Mouse (Mus musculus) layer of hippocampus, adult 6 months (tissue): ENCODE results near the gene Tcl1b3. TPM values are rescaled to one million over a fixed set of nuclear protein-coding genes. Genes with fewer than 3 reads are reported as not detected.

Experiments
- long read RNA-seq, 2 experiments: library from polyadenylated mRNA; unstranded; transcript quantifications; one replicate each; pipeline ENCODE4 v2.0.0; 2019 to 2020
- polyA plus RNA-seq: library from polyadenylated mRNA; unstranded; fragments of <200 nt; fragmentation: Nextera tagmentation; gene quantifications from 2 replicates; pipeline ENCODE4 v1.2.3, GENCODE M21; 2021

Tcl1b3 gene
- not detected in 2 replicates for polyA plus RNA-seq
- long read RNA-seq, experiment 1: 0 reads
- long read RNA-seq, experiment 2: 0 reads

GRCm38 (mm10) chr12:105190743-105191142 is at the start of gene Tcl1b3:
Tcl1b3 (plus strand) TSS chr12:105191043.

GRCm38 (mm10) chr12:105145714-105146113 is 45.1 kb upstream of the Tcl1b3 start, which contains the start of gene Tcl1b2:
Tcl1b2 (plus strand) TSS chr12:105146014.

GRCm38 (mm10) chr12:105159390-105159789 is 31.5 kb upstream of the Tcl1b3 start, which contains the start of gene Tcl1b1:
Tcl1b1 (plus strand) TSS chr12:105159690.

GRCm38 (mm10) chr12:105176044-105176443 is 14.8 kb upstream of the Tcl1b3 start, which contains the start of gene Tcl1b5:
Tcl1b5 (plus strand) TSS chr12:105176344.

GRCm38 (mm10) chr12:105201657-105202056 is 10.8 kb downstream of the Tcl1b3 start, which contains the start of gene Tcl1b4:
Tcl1b4 (plus strand) TSS chr12:105201957.

GRCm38 (mm10) chr12:105222601-105223319 is 31.9 kb downstream of the Tcl1b3 start, which contains the start of gene Tcl1:
Tcl1 (minus strand) TSS chr12:105222793.

Other genes starting within 250 kb of the Tcl1b3 start
- 0.39 and 0.41 TPM in 2 replicates for gene Syne3, start 181.2 kb upstream of the Tcl1b3 start, polyA plus RNA-seq
- gene Glrx5, start 158.4 kb upstream of the Tcl1b3 start, polyA plus RNA-seq: 37.0 and 37.4 TPM in 2 replicates
- not detected in 2 replicates for gene Tcl1b2, start 45.0 kb upstream of the Tcl1b3 start, polyA plus RNA-seq
- gene Tcl1b1, start 31.4 kb upstream of the Tcl1b3 start, polyA plus RNA-seq: not detected in 2 replicates
- gene Tcl1b5, start 14.7 kb upstream of the Tcl1b3 start, polyA plus RNA-seq: not detected in 2 replicates
- not detected in 2 replicates for gene Tcl1b4, start 10.9 kb downstream of the Tcl1b3 start, polyA plus RNA-seq
- not detected in 2 replicates for gene Tcl1, start 31.8 kb downstream of the Tcl1b3 start, polyA plus RNA-seq
- 6.2 and 7.1 TPM in 2 replicates for gene Tunar, start 142.8 kb downstream of the Tcl1b3 start, polyA plus RNA-seq